Mouse (Mus musculus) liver, embryonic 14.5 days (tissue): ENCODE data around the gene Man1c1.

Source experiments
- CTCF ChIP-seq: IDR thresholded peaks from 2 replicates; pipeline ENCODE4 v1.5.1; 2016; ENCODE audit warnings: antibody characterized with exemption, low read depth, control low read depth
- EP300 ChIP-seq: IDR thresholded peaks from 2 replicates; pipeline ENCODE4 v1.6.1; 2016; ENCODE audit warnings: antibody characterized with exemption, low read depth

- 0 out of 2 replicates have a peak, but pooled peaks have one; percentile 16 for TF ChIP-seq CTCF
- no peak for TF ChIP-seq EP300
These were observed 146.4 kb downstream of the Man1c1 start for GRCm38 (mm10) chr4:134557626-134558249.
